ENCODE assay signal across 9 mouse cellular contexts in the genomic region with DNA sequence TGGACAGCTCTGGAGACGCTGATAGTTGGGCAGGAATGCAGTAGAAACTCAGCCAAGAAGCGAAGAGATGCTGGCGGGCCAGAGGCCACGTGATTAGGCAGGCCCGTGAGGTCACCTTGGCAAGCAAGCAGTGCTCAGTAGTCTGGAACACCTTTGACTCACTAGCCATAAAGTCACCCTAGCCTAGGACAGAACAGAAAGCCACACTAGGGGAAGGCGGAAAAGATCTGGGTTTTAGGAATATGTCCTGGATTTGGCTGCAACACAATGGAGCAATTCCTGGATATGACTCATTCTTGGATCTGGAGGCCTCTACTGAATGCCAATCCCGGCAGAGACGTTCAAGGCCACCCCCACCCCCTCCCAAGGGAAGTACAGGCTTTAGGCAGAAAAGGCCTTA. TPM values are rescaled to one million over a fixed set of nuclear protein-coding genes. Genes with fewer than 3 reads are reported as not detected.
A peak's percentile ranks its signal among the peaks of the same experiment; 100 is the strongest.
DNase-seq lines count a peak whose midpoint lies in the region; ATAC-seq lines count a peak whose summit lies in the region.
"Had no signal": no experiment of that assay in that cellular context is flagged by ENCODE, and none has a peak within 500 bp of the region (broad histone marks: within the 10 kb centered on the region; RNA-seq: fewer than 3 reads in every experiment).

No protein-coding gene starts in this region.

- no peaks in the 10 kb centered on the region for H3K9me3 ChIP-seq in heart, embryonic 15.5 days (replicated peaks)
- 0 out of 2 replicates have a peak, but pooled peaks cover 2% of the 10 kb centered on the region for H3K9me3 ChIP-seq in lung, embryonic 16.5 days (ENCODE audit: control insufficient read depth, low read length)
- H3K9me3 ChIP-seq: embryonic facial prominence, embryonic 15.5 days had no signal

- H3K4me2 ChIP-seq in heart, embryonic 15.5 days, result no peak overlapping the region; the same call in 1 of the 2 replicates
- H3K4me2 ChIP-seq in lung, embryonic 16.5 days (ENCODE audit: low read depth, low read length), result peak overlapping the region; percentile 20; the same call in 1 of the 2 replicates
- H3K4me2 ChIP-seq: embryonic facial prominence, embryonic 15.5 days had no signal

- ATAC-seq in frontal cortex, adult (ENCODE audit: low TSS enrichment), result peak; percentile 22; the same call in 1 of the 2 replicates
- ATAC-seq in heart, embryonic 15.5 days (replicated peaks; ENCODE audit: insufficient number of reproducible peaks, insufficient read depth, low FRiP score, low read depth), result peak; percentile 50
- 0 out of 2 replicates have a peak, but pooled peaks have one; percentile 8 for ATAC-seq in lung, embryonic 16.5 days (ENCODE audit: low read depth)
- ATAC-seq in erythroblast, adult 5-6 weeks (replicated peaks; ENCODE audit: low FRiP score, poor library complexity, severe bottlenecking), result no peak

- DNase-seq in frontal cortex, postnatal 14 days (ENCODE audit: low spot score in 2 of 2), result no peak
- DNase-seq in cerebellum, adult 18-20 months, result peak; percentile 77 to 80
- no peak for DNase-seq in layer of hippocampus, adult 8-10 months (ENCODE audit: low spot score in 2 of 2)
- DNase-seq in thymus, postnatal 25 days, result no peak

- H3K4me3 ChIP-seq in heart, embryonic 15.5 days, result no peak overlapping the region
- no peak overlapping the region for H3K4me3 ChIP-seq in lung, embryonic 16.5 days (ENCODE audit: low read length)
- H3K4me3 ChIP-seq: embryonic facial prominence, embryonic 15.5 days had no signal

- H3K27me3 ChIP-seq in heart, embryonic 15.5 days, result no peaks in the 10 kb centered on the region
- no peaks in the 10 kb centered on the region for H3K27me3 ChIP-seq in lung, embryonic 16.5 days (ENCODE audit: control insufficient read depth, insufficient read depth, low read depth, low read length)
- H3K27me3 ChIP-seq: embryonic facial prominence, embryonic 15.5 days had no signal

- peaks cover 16% of the 10 kb centered on the region for H3K4me1 ChIP-seq in heart, embryonic 15.5 days (replicated peaks)
- H3K4me1 ChIP-seq in lung, embryonic 16.5 days (replicated peaks; ENCODE audit: control insufficient read depth, insufficient read depth, low read length), result peaks cover 5% of the 10 kb centered on the region

- H3K36me3 ChIP-seq in heart, embryonic 15.5 days, result no peaks in the 10 kb centered on the region
- no peaks in the 10 kb centered on the region for H3K36me3 ChIP-seq in lung, embryonic 16.5 days (ENCODE audit: control insufficient read depth, insufficient read depth, low read length)
- H3K36me3 ChIP-seq: embryonic facial prominence, embryonic 15.5 days had no signal

- H3K27ac ChIP-seq in heart, embryonic 15.5 days, result peak overlapping the region; percentile 82
- H3K27ac ChIP-seq in lung, embryonic 16.5 days (ENCODE audit: low read length), result peak overlapping the region; percentile 80
- H3K27ac ChIP-seq: embryonic facial prominence, embryonic 15.5 days had no signal

- no peak overlapping the region for H3K9ac ChIP-seq in heart, embryonic 15.5 days
- H3K9ac ChIP-seq in lung, embryonic 16.5 days (ENCODE audit: low read length), result no peak overlapping the region
- H3K9ac ChIP-seq: embryonic facial prominence, embryonic 15.5 days had no signal

- WGBS in heart, embryonic 15.5 days, result 35% methylated on average over 8 of the region's 8 CpGs
- 49% methylated on average over 8 of the region's 8 CpGs for WGBS in lung, embryonic 16.5 days

RNA-seq across cellular contexts. Expression of gene Arsa, which starts 3.4 kb away (rescaled TPM):
- polyA plus RNA-seq in heart, embryonic 15.5 days (2015; fragmentation: Nextera tagmentation; extraction: Ambion mirVana), result 16.3 and 19.9 TPM in 2 replicates
- polyA plus RNA-seq in lung, embryonic 16.5 days (2015; fragmentation: Nextera tagmentation; extraction: Ambion mirVana), result 22.1 and 27.0 TPM in 2 replicates
- 0.42 TPM in 1 of 2 replicates, not detected in the other for total RNA-seq in erythroblast, adult 5-6 weeks (2015; ENCODE audit: low replicate concordance)
- 1.5 and 2.2 TPM in 2 replicates for total RNA-seq in erythroblast, adult 5-6 weeks (2017; ENCODE audit: low replicate concordance)
- total RNA-seq in layer of hippocampus, adult 8-10 months (2022), result 10 to 100 TPM; 30.9 to 38.1 (median 33.3) TPM

RNA-seq across cellular contexts. Expression of gene Shank3, which starts 18.8 kb away (rescaled TPM):
- 1.4 and 2.1 TPM in 2 replicates for polyA plus RNA-seq in heart, embryonic 15.5 days (2015; fragmentation: Nextera tagmentation; extraction: Ambion mirVana)
- polyA plus RNA-seq in lung, embryonic 16.5 days (2015; fragmentation: Nextera tagmentation; extraction: Ambion mirVana), result 2.3 and 2.5 TPM in 2 replicates
- 0.63 and 0.77 TPM in 2 replicates for total RNA-seq in erythroblast, adult 5-6 weeks (2015; ENCODE audit: low replicate concordance)
- 0.98 and 1.0 TPM in 2 replicates for total RNA-seq in erythroblast, adult 5-6 weeks (2017; ENCODE audit: low replicate concordance)
- 100 to 1,000 TPM; 208 to 231 (median 223) TPM for total RNA-seq in layer of hippocampus, adult 8-10 months (2022)

RNA-seq across cellular contexts. Expression of gene Mapk8ip2, which starts 26.9 kb away (rescaled TPM):
- 0.16 and 1.3 TPM in 2 replicates for polyA plus RNA-seq in heart, embryonic 15.5 days (2015; fragmentation: Nextera tagmentation; extraction: Ambion mirVana)
- polyA plus RNA-seq in lung, embryonic 16.5 days (2015; fragmentation: Nextera tagmentation; extraction: Ambion mirVana), result 0.50 and 0.74 TPM in 2 replicates
- 0.19 and 0.21 TPM in 2 replicates for total RNA-seq in erythroblast, adult 5-6 weeks (2015; ENCODE audit: low replicate concordance)
- total RNA-seq in erythroblast, adult 5-6 weeks (2017; ENCODE audit: low replicate concordance), result 0.14 and 0.34 TPM in 2 replicates
- total RNA-seq in layer of hippocampus, adult 8-10 months (2022), result 100 to 1,000 TPM; 249 to 297 (median 274) TPM

RNA-seq across cellular contexts. Expression of gene Chkb, which starts 50.9 kb away (rescaled TPM):
- 72.7 and 73.8 TPM in 2 replicates for polyA plus RNA-seq in heart, embryonic 15.5 days (2015; fragmentation: Nextera tagmentation; extraction: Ambion mirVana)
- 58.4 and 60.4 TPM in 2 replicates for polyA plus RNA-seq in lung, embryonic 16.5 days (2015; fragmentation: Nextera tagmentation; extraction: Ambion mirVana)
- 82.0 and 92.2 TPM in 2 replicates for total RNA-seq in erythroblast, adult 5-6 weeks (2015; ENCODE audit: low replicate concordance)
- total RNA-seq in erythroblast, adult 5-6 weeks (2017; ENCODE audit: low replicate concordance), result 28.6 and 30.9 TPM in 2 replicates
- 10 to 100 TPM; 42.9 to 50.3 (median 46.2) TPM for total RNA-seq in layer of hippocampus, adult 8-10 months (2022)

RNA-seq across cellular contexts. Expression of gene Gm44502, which starts 51.1 kb away (rescaled TPM):
- 0.16 and 0.76 TPM in 2 replicates for polyA plus RNA-seq in heart, embryonic 15.5 days (2015; fragmentation: Nextera tagmentation; extraction: Ambion mirVana)
- not detected in 2 replicates for polyA plus RNA-seq in lung, embryonic 16.5 days (2015; fragmentation: Nextera tagmentation; extraction: Ambion mirVana)
- total RNA-seq in erythroblast, adult 5-6 weeks (2015; ENCODE audit: low replicate concordance), result not detected in 2 replicates
- 0.14 TPM in 1 of 2 replicates, not detected in the other for total RNA-seq in erythroblast, adult 5-6 weeks (2017; ENCODE audit: low replicate concordance)
- total RNA-seq in layer of hippocampus, adult 8-10 months (2022), result not detected
- polyA plus RNA-seq: embryonic facial prominence, embryonic 15.5 days had no signal

Comparison
In these comparisons a context has a peak if more than half of its experiments do, and no peak if none do; other contexts are left out.
1. DNase-seq: peak in cerebellum, adult 18-20 months (2 of 2); none in frontal cortex, postnatal 14 days (0 of 2), layer of hippocampus, adult 8-10 months (0 of 2) and thymus, postnatal 25 days (single experiment).
2. RNA of gene Arsa, which starts 3.4 kb away (total RNA-seq): 30.9 to 38.1 TPM in layer of hippocampus, adult 8-10 months; 0.42 to 2.2 TPM in erythroblast, adult 5-6 weeks; every median in the first group is over 4 times any median in the second.
3. RNA of gene Shank3, which starts 18.8 kb away (total RNA-seq): 208 to 231 TPM in layer of hippocampus, adult 8-10 months; 0.63 to 1.0 TPM in erythroblast, adult 5-6 weeks; every median in the first group is over 100 times any median in the second.
4. RNA of gene Mapk8ip2, which starts 26.9 kb away (total RNA-seq): 249 to 297 TPM in layer of hippocampus, adult 8-10 months; 0.14 to 0.34 TPM in erythroblast, adult 5-6 weeks; every median in the first group is over 100 times any median in the second.